In the genomic region with DNA sequence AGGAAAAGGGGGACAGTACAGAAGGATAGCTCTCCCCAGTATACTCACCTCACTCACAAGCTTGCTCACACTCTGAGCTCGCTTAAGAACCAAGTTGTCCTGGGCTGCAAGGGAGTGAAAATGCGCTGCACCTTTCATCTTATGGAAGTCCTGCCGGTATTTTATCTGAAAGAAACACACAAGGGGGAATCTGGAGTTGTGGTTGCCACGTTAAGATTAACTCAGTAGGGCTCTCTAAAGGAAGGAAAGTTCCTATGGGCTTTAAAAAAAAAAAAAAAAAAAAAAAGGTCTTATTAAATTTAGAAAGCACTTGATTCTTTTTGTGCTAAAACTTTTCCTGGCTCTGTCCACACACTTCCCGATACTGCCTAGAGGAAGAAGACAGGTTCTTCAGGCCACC, we compare ENCODE assay signal across 17 mouse cellular contexts.
"Had no signal": no experiment of that assay in that cellular context is flagged by ENCODE, and none has a peak within 500 bp of the region (broad histone marks: within the 10 kb centered on the region; RNA-seq: fewer than 3 reads in every experiment).

No protein-coding gene starts in this region.

- H3K4me2 ChIP-seq: limb, embryonic 12.5 days; liver, embryonic 13.5 days; lung, embryonic 15.5 days; midbrain, embryonic 12.5 days; neural tube, embryonic 13.5 days had no signal

- H3K27me3 ChIP-seq: limb, embryonic 12.5 days; liver, embryonic 13.5 days; lung, embryonic 15.5 days; midbrain, embryonic 12.5 days; neural tube, embryonic 13.5 days had no signal

- ATAC-seq: midbrain, embryonic 16.5 days had no signal

- H3K9me3 ChIP-seq: limb, embryonic 12.5 days; lung, embryonic 15.5 days; midbrain, embryonic 12.5 days; neural tube, embryonic 13.5 days had no signal

- H3K9ac ChIP-seq: limb, embryonic 12.5 days; liver, embryonic 13.5 days; liver, postnatal 0 days; lung, embryonic 15.5 days; midbrain, embryonic 12.5 days; neural tube, embryonic 13.5 days had no signal

- H3K4me3 ChIP-seq: limb, embryonic 12.5 days; liver, embryonic 13.5 days; lung, embryonic 15.5 days; midbrain, embryonic 12.5 days; neural tube, embryonic 13.5 days had no signal

- H3K27ac ChIP-seq: kidney, postnatal 0 days; limb, embryonic 12.5 days; liver, embryonic 13.5 days; lung, embryonic 15.5 days; midbrain, embryonic 12.5 days; neural tube, embryonic 13.5 days had no signal

- DNase-seq: kidney, postnatal 36 days; layer of hippocampus, adult 9-11 months; liver; liver, embryonic 13.5 days; lung, postnatal 14 days; retina, postnatal 1 day; right cerebral cortex, postnatal 4 days; spleen, adult 18-20 months; thymus, adult 2 months; thymus, postnatal 25 days had no signal

- H3K36me3 ChIP-seq: limb, embryonic 12.5 days; liver, embryonic 13.5 days; lung, embryonic 15.5 days; midbrain, embryonic 12.5 days; neural tube, embryonic 13.5 days had no signal

- H3K4me1 ChIP-seq: limb, embryonic 12.5 days; lung, embryonic 15.5 days; midbrain, embryonic 12.5 days; neural tube, embryonic 13.5 days had no signal
